Mouse (Mus musculus): ENCODE data around the gene Slit2. TPM values are rescaled to one million over a fixed set of nuclear protein-coding genes. Genes with fewer than 3 reads are reported as not detected.
"Not testable (repeated sequence)": the region's sequence is repeated elsewhere in the genome, so short reads cannot be mapped to it uniquely, and the experiment has no call there.

Slit2 gene
- polyA plus RNA-seq, 1 experiment from 2014 or later: 16.9 TPM

DNA sequence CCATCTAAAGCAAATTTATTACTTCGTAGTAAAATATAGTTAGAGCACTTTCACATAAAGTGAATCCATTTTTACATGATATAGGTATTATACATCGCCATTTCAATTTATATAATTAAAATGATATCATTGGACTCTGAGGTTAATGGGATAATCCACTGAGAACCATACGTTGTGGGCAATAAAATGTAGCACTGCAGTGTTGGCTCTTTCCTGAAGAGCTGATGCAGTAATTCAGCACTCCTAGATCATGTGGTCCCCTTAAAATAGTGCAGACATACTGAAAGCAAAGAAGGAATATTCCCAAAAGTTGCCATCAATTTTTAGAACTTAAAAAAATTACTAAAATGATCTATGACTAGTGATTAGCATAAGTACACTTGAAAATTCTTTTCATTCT lies 177.9 kb downstream of the Slit2 start:
- Histone ChIP-seq H3K9me3 (replicated peaks) (0 out of 2 replicates have a peak, but pooled peaks cover 4% of the 10 kb centered on the region), H3K4me3 (no peak overlapping the region)

DNA sequence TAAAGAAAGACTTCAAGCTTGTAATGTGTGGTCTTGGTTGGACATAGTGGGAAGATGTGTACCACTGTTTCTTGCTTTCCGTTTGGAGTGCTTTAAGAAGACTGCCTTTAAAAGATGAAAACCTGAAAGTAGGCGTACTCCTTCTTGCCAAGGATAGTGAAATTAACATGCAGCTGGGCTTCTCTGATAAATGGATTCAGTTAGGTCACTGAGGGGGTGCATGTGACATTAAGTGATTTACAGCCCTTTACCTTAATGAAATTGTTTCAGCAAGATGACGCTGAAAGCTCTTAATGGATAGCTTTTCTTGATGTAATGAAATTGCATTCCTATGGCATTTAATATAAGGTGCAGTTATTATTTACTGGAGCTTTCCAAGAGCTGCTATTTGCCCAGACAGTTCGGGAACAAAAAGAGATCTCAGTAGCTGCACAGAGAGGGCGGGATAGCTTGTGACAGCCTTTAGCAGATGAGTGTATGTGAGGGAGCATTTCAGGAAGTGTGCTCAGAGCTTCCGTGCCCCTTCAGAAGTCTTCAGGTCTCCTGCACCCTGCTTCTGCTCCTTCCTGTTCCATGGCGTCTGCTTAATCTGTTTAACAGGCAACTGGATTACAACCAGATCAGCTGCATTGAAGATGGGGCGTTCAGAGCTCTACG lies 198.8 kb downstream of the Slit2 start:
- H3K9me3 ChIP-seq (replicated peaks): no peaks in the 10 kb centered on the region
- H3K36me3 ChIP-seq (ENCODE audit: poor library complexity, severe bottlenecking): no peaks in the 10 kb centered on the region
- H3K27me3 ChIP-seq: no peaks in the 10 kb centered on the region
- no peak overlapping the region for H3K4me3 ChIP-seq
- H3K4me2 ChIP-seq: no peak overlapping the region
- H3K9ac ChIP-seq: no peak overlapping the region
- H3K4me1 ChIP-seq: no peaks in the 10 kb centered on the region
- ATAC-seq: no peak
- H3K27ac ChIP-seq: no peak overlapping the region
- 61% methylated on average over 9 of the region's 9 CpGs for WGBS

More for the DNA sequence above, 177.9 kb downstream of the Slit2 start:
- WGBS: 93% methylated on average over 3 of the region's 3 CpGs
- Histone ChIP-seq H3K27me3 (no peaks in the 10 kb centered on the region), H3K27ac (no peak overlapping the region), H3K9ac (no peak overlapping the region), H3K4me2 (no peak overlapping the region), H3K36me3 (ENCODE audit: poor library complexity, severe bottlenecking) (no peaks in the 10 kb centered on the region), H3K4me1 (no peaks in the 10 kb centered on the region)
- ATAC-seq: no peak

DNA sequence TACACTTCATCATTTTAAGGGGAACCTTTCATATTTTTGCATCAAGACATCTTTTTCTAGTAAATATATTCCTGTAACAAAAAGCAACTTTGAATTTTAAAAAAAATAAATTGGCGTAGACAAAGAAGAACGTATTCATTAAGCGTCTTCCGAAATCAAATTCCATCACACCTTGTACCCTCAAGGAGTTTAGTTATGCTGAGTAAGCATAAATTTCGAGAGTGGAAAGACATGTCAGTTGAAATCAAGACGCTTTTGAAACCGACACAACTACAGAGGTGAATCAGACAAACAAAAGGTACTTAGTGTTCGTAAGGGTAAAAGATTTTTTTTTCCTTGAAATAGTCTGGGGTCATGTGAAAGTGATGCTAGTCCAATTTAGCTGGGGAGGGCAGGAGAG lies 201.4 kb downstream of the Slit2 start:
- no peaks in the 10 kb centered on the region for H3K4me1 ChIP-seq
- H3K4me2 ChIP-seq: no peak overlapping the region
- no peaks in the 10 kb centered on the region for H3K36me3 ChIP-seq (ENCODE audit: poor library complexity, severe bottlenecking)
- H3K9me3 ChIP-seq (replicated peaks): no peaks in the 10 kb centered on the region
- H3K27ac ChIP-seq: no peak overlapping the region
- 94% methylated on average over 8 of the region's 8 CpGs for WGBS
- no peak for ATAC-seq
- H3K27me3 ChIP-seq: no peaks in the 10 kb centered on the region
- H3K9ac ChIP-seq: no peak overlapping the region
- no peak overlapping the region for H3K4me3 ChIP-seq

DNA sequence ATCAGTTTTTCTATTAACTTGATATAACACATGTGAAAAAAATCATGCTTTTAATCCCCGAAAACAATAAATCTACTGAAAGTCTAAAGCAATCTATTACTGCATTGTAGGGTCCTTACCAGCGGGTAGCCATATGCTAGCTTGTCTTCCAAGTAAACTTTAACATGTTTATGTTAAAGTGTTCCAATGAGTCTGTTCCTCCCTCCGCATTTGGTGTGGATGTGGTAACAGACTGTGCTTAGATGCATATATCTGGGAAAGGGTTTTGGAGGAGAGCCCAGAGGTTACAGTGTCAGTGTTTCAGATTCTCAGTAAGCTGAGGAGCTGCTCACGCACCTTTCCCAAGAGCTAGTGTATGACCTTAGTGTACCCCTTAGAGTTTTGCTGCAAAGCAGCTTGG lies 204.9 kb downstream of the Slit2 start:
- no peak for ATAC-seq
- H3K36me3 ChIP-seq (ENCODE audit: poor library complexity, severe bottlenecking): no peaks in the 10 kb centered on the region
- no peaks in the 10 kb centered on the region for H3K4me1 ChIP-seq
- 87% methylated on average over 4 of the region's 4 CpGs for WGBS
- no peaks in the 10 kb centered on the region for H3K9me3 ChIP-seq (replicated peaks)
- H3K4me2 ChIP-seq: no peak overlapping the region
- no peak overlapping the region for H3K9ac ChIP-seq
- no peaks in the 10 kb centered on the region for H3K27me3 ChIP-seq
- no peak overlapping the region for H3K27ac ChIP-seq
- H3K4me3 ChIP-seq: no peak overlapping the region

DNA sequence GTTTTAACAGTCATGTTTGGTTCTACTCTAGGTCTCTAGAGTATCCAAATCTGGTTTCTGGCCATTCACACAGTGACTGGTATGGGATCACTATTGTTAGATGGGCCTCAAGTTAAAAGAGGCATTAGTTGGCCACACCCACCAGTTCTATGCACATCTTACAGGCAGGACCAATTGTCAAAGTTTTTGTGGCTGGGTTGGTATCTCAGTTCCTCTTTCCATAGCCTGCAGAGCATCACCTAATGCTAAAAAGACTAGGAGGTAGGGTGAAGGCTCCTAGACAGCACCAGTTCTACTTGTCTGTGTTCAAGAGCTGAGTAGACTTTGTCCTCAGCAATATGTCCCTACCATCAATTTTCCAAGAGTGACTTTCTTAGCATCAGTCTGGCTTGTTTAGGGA lies 216.4 kb downstream of the Slit2 start:
- Histone ChIP-seq H3K9me3 (replicated peaks) (no peaks in the 10 kb centered on the region), H3K4me2 (no peak overlapping the region), H3K9ac (no peak overlapping the region), H3K4me3 (no peak overlapping the region), H3K4me1 (no peaks in the 10 kb centered on the region), H3K36me3 (ENCODE audit: poor library complexity, severe bottlenecking) (no peaks in the 10 kb centered on the region), H3K27ac (no peak overlapping the region), H3K27me3 (no peaks in the 10 kb centered on the region)
- ATAC-seq: no peak

DNA sequence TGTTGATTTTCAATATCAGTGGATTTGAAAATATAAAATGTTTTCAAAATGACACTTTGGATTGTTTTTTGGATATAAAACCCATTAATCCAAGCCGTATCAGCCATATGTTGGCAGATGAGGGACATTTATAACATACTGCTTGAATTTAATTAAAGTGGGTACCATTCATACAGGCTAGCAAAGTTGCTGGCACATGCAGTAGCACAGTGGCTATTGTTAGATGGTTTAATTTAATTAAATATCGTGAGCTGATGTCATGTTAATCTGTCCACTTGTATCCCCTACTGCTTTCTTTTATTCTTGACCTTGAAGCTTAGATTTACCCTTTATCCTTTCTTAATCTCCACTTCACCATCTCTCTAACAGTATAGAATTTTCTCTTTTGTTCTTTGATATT lies 232.3 kb downstream of the Slit2 start:
- Histone ChIP-seq H3K4me2 (no peak overlapping the region), H3K36me3 (ENCODE audit: poor library complexity, severe bottlenecking) (no peaks in the 10 kb centered on the region), H3K27me3 (no peaks in the 10 kb centered on the region), H3K9me3 (replicated peaks) (no peaks in the 10 kb centered on the region), H3K4me3 (no peak overlapping the region), H3K4me1 (no peaks in the 10 kb centered on the region), H3K27ac (no peak overlapping the region), H3K9ac (no peak overlapping the region)
- no peak for ATAC-seq
- WGBS: 26% methylated on average over 2 of the region's 2 CpGs

DNA sequence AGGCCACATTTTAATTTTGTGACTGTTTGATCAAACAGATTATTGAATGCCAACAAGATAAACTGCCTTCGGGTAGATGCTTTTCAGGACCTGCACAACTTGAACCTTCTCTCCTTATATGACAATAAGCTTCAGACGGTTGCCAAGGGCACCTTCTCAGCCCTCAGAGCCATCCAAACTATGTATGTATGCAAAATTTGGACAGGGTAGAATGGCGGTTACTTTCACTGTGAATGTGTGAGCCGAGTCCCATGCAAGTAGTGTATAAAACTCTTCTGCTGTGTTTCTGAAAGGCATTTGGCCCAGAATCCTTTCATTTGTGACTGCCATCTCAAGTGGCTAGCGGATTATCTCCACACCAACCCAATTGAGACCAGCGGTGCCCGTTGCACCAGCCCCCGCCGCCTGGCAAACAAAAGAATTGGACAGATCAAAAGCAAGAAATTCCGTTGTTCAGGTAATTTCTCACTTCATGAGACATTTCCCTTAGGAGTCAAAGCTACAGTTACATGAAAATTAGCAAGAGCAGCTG lies 236.8 kb downstream of the Slit2 start:
- WGBS: 57% methylated on average over 10 of the region's 10 CpGs
- Histone ChIP-seq H3K27me3 (no peaks in the 10 kb centered on the region), H3K27ac (no peak overlapping the region), H3K4me3 (no peak overlapping the region), H3K4me1 (no peaks in the 10 kb centered on the region), H3K4me2 (no peak overlapping the region), H3K9me3 (replicated peaks) (no peaks in the 10 kb centered on the region), H3K36me3 (ENCODE audit: poor library complexity, severe bottlenecking) (no peaks in the 10 kb centered on the region), H3K9ac (no peak overlapping the region)
- no peak for ATAC-seq

DNA sequence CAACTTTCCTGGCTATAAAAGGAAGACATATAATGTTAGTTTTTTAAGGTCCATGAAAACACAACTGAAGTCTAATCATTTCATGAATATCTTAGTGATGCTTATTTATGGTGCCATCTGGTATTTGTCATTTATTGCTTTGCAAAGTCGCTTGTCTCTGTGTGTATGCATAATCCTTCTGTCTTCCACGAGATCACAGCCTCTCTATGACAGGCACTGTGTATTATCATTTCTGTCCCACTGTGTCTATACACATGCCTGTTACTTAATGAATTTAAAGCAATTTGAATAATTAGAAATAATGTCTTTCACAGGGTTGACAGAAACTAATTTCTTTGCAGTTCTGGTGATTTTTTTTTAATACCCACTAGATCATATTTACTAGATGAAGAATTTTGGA lies 242.6 kb downstream of the Slit2 start:
- 66% methylated on average over 2 of the region's 2 CpGs for WGBS
- Histone ChIP-seq H3K9me3 (replicated peaks) (no peaks in the 10 kb centered on the region), H3K4me1 (no peaks in the 10 kb centered on the region), H3K4me3 (no peak overlapping the region), H3K27ac (no peak overlapping the region), H3K4me2 (no peak overlapping the region), H3K9ac (no peak overlapping the region), H3K27me3 (no peaks in the 10 kb centered on the region), H3K36me3 (ENCODE audit: poor library complexity, severe bottlenecking) (peaks cover 2% of the 10 kb centered on the region; the same call in 1 of the 2 replicates)
- no peak for ATAC-seq

DNA sequence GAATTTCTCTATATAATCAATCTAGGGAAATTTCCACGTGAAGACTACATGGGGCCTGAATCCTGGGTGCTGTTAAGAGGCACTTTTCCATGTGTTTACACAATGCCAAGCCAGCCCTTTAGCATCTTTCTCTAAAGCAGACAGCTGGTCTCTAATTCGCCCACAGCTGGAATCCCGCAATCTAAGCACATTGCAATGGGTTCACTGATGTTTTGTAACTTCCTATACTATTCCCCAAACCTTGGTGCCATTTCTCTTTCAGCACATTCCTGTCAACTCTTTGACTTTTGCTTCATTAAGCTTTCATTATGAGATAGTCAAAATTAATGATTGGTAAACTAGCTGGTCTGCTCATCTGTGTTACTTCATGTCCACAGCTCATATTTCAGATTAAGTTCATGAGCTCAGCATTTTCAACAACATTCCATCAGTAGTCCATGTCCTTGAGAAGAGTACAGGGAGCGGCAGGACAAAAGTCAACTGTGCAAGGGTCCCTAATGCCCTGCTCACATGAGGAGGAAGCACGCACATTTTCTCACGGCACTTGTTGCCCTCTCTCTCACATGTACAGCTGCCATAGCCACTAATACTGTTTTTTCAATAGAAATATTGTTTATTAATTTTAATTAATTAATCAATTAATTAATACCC lies 247.6 kb downstream of the Slit2 start:
- Histone ChIP-seq H3K27ac (no peak overlapping the region), H3K27me3 (no peaks in the 10 kb centered on the region), H3K4me1 (no peaks in the 10 kb centered on the region), H3K9me3 (replicated peaks) (no peaks in the 10 kb centered on the region), H3K4me2 (no peak overlapping the region), H3K36me3 (ENCODE audit: poor library complexity, severe bottlenecking) (peaks cover 6% of the 10 kb centered on the region; the same call in 1 of the 2 replicates), H3K4me3 (no peak overlapping the region), H3K9ac (no peak overlapping the region)
- no peak for ATAC-seq
- WGBS: 82% methylated on average over 6 of the region's 6 CpGs

DNA sequence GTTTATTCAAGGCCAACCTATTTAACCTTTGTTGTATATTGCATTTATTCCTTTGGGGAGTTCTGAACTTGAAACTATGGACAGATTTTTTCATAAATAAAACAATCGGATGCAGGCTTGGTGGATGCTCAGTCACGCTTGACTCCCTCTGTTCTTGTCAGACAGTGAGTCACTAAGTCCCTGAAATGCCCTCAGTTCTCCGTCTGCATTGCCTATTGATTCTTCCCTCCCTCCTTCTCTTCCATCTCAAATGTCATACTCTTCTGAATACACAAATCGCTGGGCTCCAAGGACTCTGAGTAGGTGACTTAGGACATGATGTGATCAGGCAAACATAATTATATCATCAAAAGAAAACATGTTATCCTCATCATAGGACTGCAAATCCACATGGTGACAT lies 251.8 kb downstream of the Slit2 start:
- Histone ChIP-seq H3K9me3 (replicated peaks) (no peaks in the 10 kb centered on the region), H3K4me3 (no peak overlapping the region), H3K27ac (no peak overlapping the region), H3K27me3 (no peaks in the 10 kb centered on the region), H3K36me3 (ENCODE audit: poor library complexity, severe bottlenecking) (peaks cover 4% of the 10 kb centered on the region; the same call in 1 of the 2 replicates), H3K9ac (no peak overlapping the region), H3K4me1 (no peaks in the 10 kb centered on the region), H3K4me2 (no peak overlapping the region)
- 72% methylated on average over 4 of the region's 4 CpGs for WGBS
- ATAC-seq: no peak

DNA sequence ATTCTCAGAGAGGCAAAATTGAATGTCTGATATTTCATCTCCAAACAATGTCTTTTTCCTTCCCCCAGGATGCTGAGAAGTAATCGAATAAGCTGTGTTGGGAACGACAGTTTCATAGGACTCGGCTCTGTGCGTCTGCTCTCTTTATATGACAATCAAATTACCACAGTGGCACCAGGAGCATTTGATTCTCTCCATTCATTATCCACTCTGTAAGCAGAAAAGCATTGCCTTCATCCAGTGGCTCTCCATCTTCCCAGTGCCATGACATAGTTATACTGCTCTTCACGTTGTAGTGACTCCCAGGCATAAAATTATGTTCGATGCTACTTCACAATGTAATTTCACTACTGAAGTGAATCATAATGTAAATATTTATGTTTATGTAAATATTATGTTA lies 252.3 kb downstream of the Slit2 start:
- peaks cover 4% of the 10 kb centered on the region; the same call in 1 of the 2 replicates for H3K36me3 ChIP-seq (ENCODE audit: poor library complexity, severe bottlenecking)
- H3K4me2 ChIP-seq: no peak overlapping the region
- H3K9me3 ChIP-seq (replicated peaks): no peaks in the 10 kb centered on the region
- no peak overlapping the region for H3K4me3 ChIP-seq
- no peak for ATAC-seq
- 84% methylated on average over 6 of the region's 6 CpGs for WGBS
- no peak overlapping the region for H3K9ac ChIP-seq
- no peaks in the 10 kb centered on the region for H3K4me1 ChIP-seq
- no peak overlapping the region for H3K27ac ChIP-seq
- H3K27me3 ChIP-seq: no peaks in the 10 kb centered on the region

DNA sequence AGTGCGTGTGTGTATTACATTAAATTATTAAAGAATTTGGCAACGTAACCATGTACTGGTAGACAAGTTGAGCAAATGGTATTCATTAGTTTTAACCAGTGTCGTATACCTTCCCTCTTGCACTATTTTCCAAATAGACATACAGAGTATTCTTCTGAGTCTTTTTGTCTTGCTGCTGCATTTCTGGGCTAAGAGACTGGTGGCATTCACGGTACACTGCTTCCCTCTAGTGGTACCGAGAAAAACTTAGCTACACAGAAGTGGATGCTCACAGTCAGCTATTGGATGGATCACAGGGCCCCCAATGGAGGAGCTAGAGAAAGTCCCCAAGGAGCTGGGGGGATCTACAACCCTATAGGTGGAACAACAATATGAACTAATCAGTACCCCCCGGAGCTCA lies 257.8 kb downstream of the Slit2 start:
- peak; percentile 95 for ATAC-seq
- H3K4me1 ChIP-seq; H3K36me3 ChIP-seq (ENCODE audit: poor library complexity, severe bottlenecking); H3K27ac ChIP-seq; H3K9ac ChIP-seq; H3K27me3 ChIP-seq; H3K4me2 ChIP-seq; H3K4me3 ChIP-seq; H3K9me3 ChIP-seq (replicated peaks): not testable (repeated sequence)
- WGBS: 35% methylated on average over 6 of the region's 6 CpGs

DNA sequence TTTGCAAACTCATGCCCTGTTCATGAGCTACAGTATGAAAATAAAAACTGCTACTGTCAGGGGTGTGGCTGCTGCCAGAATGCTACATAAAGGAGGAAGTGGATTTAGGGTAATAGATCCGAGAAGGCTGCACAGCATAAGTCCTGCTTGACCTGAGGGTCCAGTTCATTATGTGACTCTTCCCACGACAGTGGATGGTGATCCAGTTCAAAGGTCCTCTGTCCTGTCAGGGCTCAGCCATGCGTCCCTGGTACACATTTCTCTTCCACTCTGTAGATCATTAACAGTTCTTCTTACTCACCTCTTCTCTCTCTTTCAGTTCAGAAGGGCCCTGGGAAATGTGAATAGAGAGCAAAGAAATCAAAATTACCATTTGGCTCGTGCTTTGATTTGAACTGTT lies 265.4 kb downstream of the Slit2 start:
- no peaks in the 10 kb centered on the region for H3K9me3 ChIP-seq (replicated peaks)
- no peak overlapping the region for H3K4me2 ChIP-seq
- H3K36me3 ChIP-seq (ENCODE audit: poor library complexity, severe bottlenecking): peaks cover 4% of the 10 kb centered on the region; the same call in 1 of the 2 replicates
- H3K4me1 ChIP-seq: no peaks in the 10 kb centered on the region
- H3K4me3 ChIP-seq: no peak overlapping the region
- no peak for ATAC-seq
- no peaks in the 10 kb centered on the region for H3K27me3 ChIP-seq
- 82% methylated on average over 4 of the region's 4 CpGs for WGBS
- H3K9ac ChIP-seq: no peak overlapping the region
- H3K27ac ChIP-seq: no peak overlapping the region

Measured in forebrain, embryonic 13.5 days (tissue).